Mouse (Mus musculus): ENCODE data around the gene Atp1a1. TPM values are rescaled to one million over a fixed set of nuclear protein-coding genes. Genes with fewer than 3 reads are reported as not detected.

The Atp1a1 gene
- polyA plus RNA-seq, 1 experiment: 73.9 TPM

DNA sequence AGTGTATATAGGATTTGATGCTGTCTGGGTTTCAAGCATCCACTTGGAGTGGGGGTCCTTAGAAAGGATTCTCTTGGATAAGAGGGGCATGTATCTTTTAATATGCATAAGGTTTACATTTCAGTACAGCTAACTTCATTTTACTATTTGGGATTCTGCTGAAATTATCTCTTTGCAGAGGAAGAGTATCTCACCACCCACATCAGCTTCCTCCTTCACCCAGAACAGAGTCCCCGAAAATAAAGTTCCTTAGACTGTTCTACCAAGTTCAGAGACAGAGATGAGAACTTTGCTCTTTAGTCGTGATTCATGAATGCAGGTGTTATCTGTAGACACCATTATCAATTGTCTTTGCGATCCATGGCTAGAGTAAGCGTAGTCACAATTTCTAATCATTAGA, 14.5 kb upstream of the Atp1a1 start:
- WGBS: 60% methylated on average over 4 of the region's 4 CpGs
- TF ChIP-seq CTCF (IDR thresholded peaks at IDR 0.05; ENCODE audit: control insufficient read depth, insufficient read depth, low read length) (no peak), POLR2A (IDR thresholded peaks at IDR 0.05; ENCODE audit: borderline replicate concordance, control insufficient read depth, low read depth, low read length) (no peak)
- H3K4me1 ChIP-seq (ENCODE audit: control insufficient read depth, insufficient read depth, low read length): no peaks in the 10 kb centered on the region; the same call in 1 of the 2 replicates
- H3K27ac ChIP-seq (ENCODE audit: control insufficient read depth, insufficient read depth, low read depth, low read length, poor library complexity): no peak overlapping the region
- H3K4me3 ChIP-seq (replicated peaks; ENCODE audit: control insufficient read depth, low read depth, low read length): no peak overlapping the region

DNA sequence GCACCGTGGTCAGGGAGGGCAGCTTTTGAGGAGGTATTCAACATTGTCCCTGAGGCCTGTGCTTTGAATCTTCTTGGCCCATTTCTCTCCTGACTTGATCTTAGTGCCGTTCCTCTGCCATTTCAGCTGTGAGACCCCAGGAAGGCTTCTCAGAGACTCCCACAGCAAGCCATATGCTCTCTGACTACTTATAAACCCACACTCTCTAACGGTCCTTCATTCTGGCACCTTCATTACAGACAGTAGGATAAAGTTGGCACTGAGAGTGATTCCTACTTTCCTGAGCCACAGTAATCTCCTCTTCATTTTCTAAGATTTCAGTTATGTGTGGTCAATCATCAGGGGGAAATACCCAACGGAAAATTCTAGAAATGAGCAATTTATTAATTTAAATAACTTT, 14.0 kb upstream of the Atp1a1 start:
- Histone ChIP-seq H3K27ac (ENCODE audit: control insufficient read depth, insufficient read depth, low read depth, low read length, poor library complexity) (no peak overlapping the region), H3K4me1 (ENCODE audit: control insufficient read depth, insufficient read depth, low read length) (no peaks in the 10 kb centered on the region; the same call in 1 of the 2 replicates), H3K4me3 (replicated peaks; ENCODE audit: control insufficient read depth, low read depth, low read length) (no peak overlapping the region)
- TF ChIP-seq CTCF (IDR thresholded peaks at IDR 0.05; ENCODE audit: control insufficient read depth, insufficient read depth, low read length) (no peak), POLR2A (IDR thresholded peaks at IDR 0.05; ENCODE audit: borderline replicate concordance, control insufficient read depth, low read depth, low read length) (no peak)
- 76% methylated on average over 4 of the region's 4 CpGs for WGBS

DNA sequence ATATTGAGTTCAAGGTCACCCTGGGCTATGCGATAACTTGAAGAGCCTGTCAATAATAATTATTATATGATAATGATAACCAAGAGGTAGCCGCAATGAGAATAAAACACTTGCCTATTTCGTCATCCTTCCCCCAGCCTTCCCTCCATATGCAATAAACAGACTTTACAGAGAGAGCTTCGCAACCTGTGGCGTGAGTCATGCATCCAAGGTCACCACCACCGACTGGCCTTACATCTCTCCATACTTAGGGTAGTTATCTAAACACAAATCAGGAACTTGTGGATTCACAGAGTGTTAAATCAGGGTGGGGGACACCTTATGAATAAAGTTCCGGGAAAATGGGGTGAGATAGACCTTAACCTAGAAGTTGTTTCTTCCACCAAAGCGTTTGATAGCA, 13.0 kb upstream of the Atp1a1 start:
- no peak for TF ChIP-seq CTCF (IDR thresholded peaks at IDR 0.05; ENCODE audit: control insufficient read depth, insufficient read depth, low read length)
- no peak for TF ChIP-seq POLR2A (IDR thresholded peaks at IDR 0.05; ENCODE audit: borderline replicate concordance, control insufficient read depth, low read depth, low read length)
- 51% methylated on average over 8 of the region's 8 CpGs for WGBS

DNA sequence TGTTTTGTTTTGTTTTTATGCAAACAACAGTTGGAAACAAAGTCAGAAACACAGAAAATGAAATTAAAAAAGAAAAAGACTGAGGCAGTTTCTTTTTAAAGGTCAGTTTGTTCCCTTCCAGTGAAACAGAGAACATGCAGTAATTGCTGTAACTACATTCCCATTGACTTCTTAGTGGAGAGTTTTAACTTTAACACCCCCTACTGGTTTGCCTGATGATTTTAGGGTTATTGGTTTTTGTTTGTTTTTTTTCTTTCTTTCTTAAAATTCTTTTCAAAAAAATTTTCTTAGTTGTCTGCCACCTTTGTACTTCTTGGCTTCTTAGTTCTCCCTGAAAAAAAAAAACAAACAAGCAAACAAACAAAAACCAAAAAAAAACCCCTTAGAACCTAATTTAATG, 12.5 kb upstream of the Atp1a1 start:
- H3K4me3 ChIP-seq (replicated peaks; ENCODE audit: control insufficient read depth, low read depth, low read length): no peak overlapping the region
- H3K27ac ChIP-seq (ENCODE audit: control insufficient read depth, insufficient read depth, low read depth, low read length, poor library complexity): no peak overlapping the region
- TF ChIP-seq POLR2A (IDR thresholded peaks at IDR 0.05; ENCODE audit: borderline replicate concordance, control insufficient read depth, low read depth, low read length): no peak
- no peak for TF ChIP-seq CTCF (IDR thresholded peaks at IDR 0.05; ENCODE audit: control insufficient read depth, insufficient read depth, low read length)
- H3K4me1 ChIP-seq (ENCODE audit: control insufficient read depth, insufficient read depth, low read length): no peaks in the 10 kb centered on the region; the same call in 1 of the 2 replicates

More for the DNA sequence above, 13.0 kb upstream of the Atp1a1 start:
- Histone ChIP-seq H3K4me1 (ENCODE audit: control insufficient read depth, insufficient read depth, low read length) (no peaks in the 10 kb centered on the region; the same call in 1 of the 2 replicates), H3K27ac (ENCODE audit: control insufficient read depth, insufficient read depth, low read depth, low read length, poor library complexity) (no peak overlapping the region), H3K4me3 (replicated peaks; ENCODE audit: control insufficient read depth, low read depth, low read length) (no peak overlapping the region)

DNA sequence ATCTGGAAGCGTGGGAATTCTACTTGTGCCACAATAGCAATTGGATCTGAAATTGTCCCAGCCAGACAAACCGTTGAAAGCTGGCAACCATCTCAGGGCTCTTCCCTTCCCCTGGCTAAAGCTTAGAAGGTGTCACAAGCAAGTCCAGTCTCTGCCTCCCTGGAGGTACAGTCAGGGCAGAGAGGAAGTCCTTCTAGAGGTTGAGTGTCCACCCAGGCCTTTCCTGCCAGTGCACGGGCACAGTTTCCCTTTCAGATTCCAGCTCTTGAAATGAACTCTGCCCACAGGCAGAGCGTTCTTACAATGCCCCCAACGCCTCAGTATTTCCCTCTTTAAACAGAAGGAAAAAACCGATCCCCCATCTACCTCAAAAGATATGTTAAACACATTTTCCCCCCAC, 11.4 kb upstream of the Atp1a1 start:
- H3K4me1 ChIP-seq (ENCODE audit: control insufficient read depth, insufficient read depth, low read length): no peaks in the 10 kb centered on the region; the same call in 1 of the 2 replicates
- TF ChIP-seq POLR2A (IDR thresholded peaks at IDR 0.05; ENCODE audit: borderline replicate concordance, control insufficient read depth, low read depth, low read length): no peak
- H3K27ac ChIP-seq (ENCODE audit: control insufficient read depth, insufficient read depth, low read depth, low read length, poor library complexity): no peak overlapping the region
- 31% methylated on average over 6 of the region's 6 CpGs for WGBS
- H3K4me3 ChIP-seq (replicated peaks; ENCODE audit: control insufficient read depth, low read depth, low read length): no peak overlapping the region

DNA sequence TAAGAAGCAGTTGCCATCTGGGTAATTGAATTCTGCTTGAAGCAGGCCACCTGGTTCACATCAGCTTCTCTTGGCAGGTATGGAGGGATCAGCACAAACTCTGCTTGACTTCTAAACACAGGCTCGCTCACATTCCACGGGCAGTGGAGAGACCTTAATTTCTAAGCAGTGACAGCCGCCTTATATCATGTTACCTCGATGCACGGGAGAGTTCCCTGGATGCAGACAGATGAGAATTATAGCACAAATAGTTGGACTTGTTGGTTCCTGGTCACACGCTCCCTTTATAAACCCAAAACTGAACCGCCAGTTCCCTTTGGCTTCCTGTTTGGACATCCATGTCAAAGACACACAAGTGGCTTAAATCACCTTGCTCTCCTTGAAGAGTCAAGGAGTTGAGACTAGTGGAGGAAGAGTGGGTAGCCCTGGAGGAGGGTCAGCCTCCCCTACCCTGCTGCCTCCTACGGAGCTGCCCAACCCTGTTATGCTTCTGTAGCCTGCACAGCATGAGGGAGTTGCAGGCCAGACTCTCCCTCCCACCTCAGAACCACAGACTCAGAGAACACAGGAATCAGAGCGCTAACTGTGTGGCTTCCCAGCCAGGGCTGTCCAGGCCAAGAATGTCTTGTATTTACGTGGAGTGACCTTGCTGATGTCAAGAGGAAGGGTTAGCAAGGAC, 7.5 kb upstream of the Atp1a1 start:
- Histone ChIP-seq H3K4me3 (replicated peaks; ENCODE audit: control insufficient read depth, low read depth, low read length) (no peak overlapping the region), H3K27ac (ENCODE audit: control insufficient read depth, insufficient read depth, low read depth, low read length, poor library complexity) (no peak overlapping the region), H3K4me1 (ENCODE audit: control insufficient read depth, insufficient read depth, low read length) (no peaks in the 10 kb centered on the region)
- TF ChIP-seq POLR2A (IDR thresholded peaks at IDR 0.05; ENCODE audit: borderline replicate concordance, control insufficient read depth, low read depth, low read length): no peak
- TF ChIP-seq CTCF (IDR thresholded peaks at IDR 0.05; ENCODE audit: control insufficient read depth, insufficient read depth, low read length): no peak
- 43% methylated on average over 10 of the region's 10 CpGs for WGBS

DNA sequence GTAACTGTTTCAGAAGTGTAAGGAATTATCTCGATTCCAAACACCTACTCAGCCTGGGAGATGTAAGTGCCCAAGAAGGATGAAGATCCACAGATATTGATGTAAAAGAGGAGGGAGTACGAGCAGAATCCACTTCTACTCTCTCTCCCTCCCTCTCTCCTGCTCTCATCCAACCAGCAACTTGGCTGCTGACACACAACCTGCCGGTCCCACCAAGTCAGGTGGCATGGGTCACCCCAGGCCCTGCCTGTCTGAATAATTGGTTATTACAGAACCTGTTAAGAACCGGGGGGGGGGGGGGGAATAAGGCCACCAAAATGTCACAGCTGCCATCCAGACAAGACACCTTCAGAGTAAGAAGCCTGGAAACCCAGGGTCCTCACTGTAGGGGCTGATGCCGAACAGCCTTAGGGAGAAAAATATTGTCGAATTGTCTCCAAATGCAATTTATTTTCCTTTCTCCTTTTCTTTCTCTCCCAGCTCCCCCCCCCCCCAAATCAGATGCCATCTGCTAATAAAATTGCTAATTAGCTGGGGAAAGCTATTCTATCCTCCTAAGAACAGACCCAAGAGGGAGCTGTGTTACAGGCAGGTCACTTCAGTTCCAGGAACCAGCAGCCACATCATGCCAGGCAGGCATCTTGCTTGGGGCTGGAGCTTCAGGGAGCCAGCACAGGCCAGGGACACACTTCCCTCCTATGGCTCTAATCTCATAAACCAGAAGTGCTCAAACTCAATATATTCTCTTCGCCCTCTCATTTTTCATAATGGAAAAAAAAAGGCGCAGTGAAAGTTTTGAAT, 6.7 kb upstream of the Atp1a1 start:
- Histone ChIP-seq H3K4me1 (ENCODE audit: control insufficient read depth, insufficient read depth, low read length) (no peaks in the 10 kb centered on the region), H3K27ac (ENCODE audit: control insufficient read depth, insufficient read depth, low read depth, low read length, poor library complexity) (no peak overlapping the region), H3K4me3 (replicated peaks; ENCODE audit: control insufficient read depth, low read depth, low read length) (no peak overlapping the region)
- WGBS: 77% methylated on average over 8 of the region's 8 CpGs
- no peak for TF ChIP-seq CTCF (IDR thresholded peaks at IDR 0.05; ENCODE audit: control insufficient read depth, insufficient read depth, low read length)
- no peak for TF ChIP-seq POLR2A (IDR thresholded peaks at IDR 0.05; ENCODE audit: borderline replicate concordance, control insufficient read depth, low read depth, low read length)

DNA sequence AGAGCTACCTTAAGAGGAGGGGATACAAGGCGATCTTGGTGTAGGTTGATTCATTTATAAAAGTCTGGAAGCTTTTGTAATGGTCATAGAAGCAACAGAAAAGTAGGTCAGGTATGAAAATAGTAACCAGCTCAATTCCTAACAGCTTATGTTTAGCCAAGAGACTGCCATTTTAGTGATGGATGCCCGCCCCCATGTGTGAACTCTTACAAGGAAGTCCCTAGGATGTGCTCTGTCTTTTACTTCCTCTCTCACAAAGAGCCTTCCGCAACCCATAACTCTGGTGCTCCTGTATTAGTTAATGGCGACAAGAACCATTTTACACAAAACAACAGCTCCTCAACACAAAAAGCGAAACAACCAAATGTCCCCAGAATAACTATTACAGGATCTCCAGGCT, 4.8 kb upstream of the Atp1a1 start:
- WGBS: 66% methylated on average over 5 of the region's 5 CpGs
- H3K4me1 ChIP-seq (ENCODE audit: control insufficient read depth, insufficient read depth, low read length): no peaks in the 10 kb centered on the region
- no peak overlapping the region for H3K27ac ChIP-seq (ENCODE audit: control insufficient read depth, insufficient read depth, low read depth, low read length, poor library complexity)
- TF ChIP-seq CTCF (IDR thresholded peaks at IDR 0.05; ENCODE audit: control insufficient read depth, insufficient read depth, low read length): no peak
- TF ChIP-seq POLR2A (IDR thresholded peaks at IDR 0.05; ENCODE audit: borderline replicate concordance, control insufficient read depth, low read depth, low read length): no peak
- no peak overlapping the region for H3K4me3 ChIP-seq (replicated peaks; ENCODE audit: control insufficient read depth, low read depth, low read length)

All from bone marrow, adult 2 months (tissue).